Mouse (Mus musculus) forebrain, embryonic 12.5 days (tissue): ENCODE measurements around the gene Vsig2. TPM values are rescaled to one million over a fixed set of nuclear protein-coding genes. Genes with fewer than 3 reads are reported as not detected.

Experiments
- ATAC-seq: fragments of 200-750 bp; cut with Nextera tagmentation; 2 replicates; pipeline ENCODE4 v1.8.0; 2017; ENCODE audit warnings: moderate TSS enrichment; ENCODE audit not compliant: low FRiP score
- H3K27ac ChIP-seq: fragments of 300-500 bp; sonication (generic); 2 replicates; pipeline ENCODE4 v1.5.1; 2016; ENCODE audit warnings: mild to moderate bottlenecking
- H3K27me3 ChIP-seq: fragments of 300-500 bp; sonication (generic); 2 replicates; pipeline ENCODE4 v1.6.1; 2016; ENCODE audit warnings: mild to moderate bottlenecking
- H3K36me3 ChIP-seq: fragments of 300-500 bp; sonication (generic); replicated peaks from 2 replicates; pipeline ENCODE4 v1.6.1; 2016; ENCODE audit warnings: mild to moderate bottlenecking
- H3K4me1 ChIP-seq: fragments of 300-500 bp; sonication (generic); 2 replicates; pipeline ENCODE4 v1.6.1; 2016
- H3K4me2 ChIP-seq: fragments of 300-500 bp; sonication (generic); 2 replicates; pipeline ENCODE4 v1.6.1; 2016; ENCODE audit warnings: mild to moderate bottlenecking, moderate library complexity
- H3K4me3 ChIP-seq: fragments of 300-500 bp; sonication (generic); replicated peaks from 2 replicates; pipeline ENCODE4 v1.5.1; 2016; ENCODE audit warnings: mild to moderate bottlenecking
- H3K9ac ChIP-seq: fragments of 300-500 bp; sonication (generic); 2 replicates; pipeline ENCODE4 v1.6.1; 2016; ENCODE audit warnings: mild to moderate bottlenecking
- H3K9me3 ChIP-seq: fragments of 300-500 bp; sonication (generic); 2 replicates; pipeline ENCODE4 v1.6.1; 2016
- WGBS: fragments of 180-500 bp; shearing (Covaris S2); methylation state at CpG from one replicate; pipeline ENCODE4 v1.1.7; 2016; 5-methylcytosine and 5-hydroxymethylcytosine counted together
- polyA plus RNA-seq: library from polyadenylated mRNA; unstranded; fragments of >200 nt; fragmentation: Nextera tagmentation; extraction: Ambion mirVana; gene quantifications from 2 replicates; pipeline ENCODE4 v1.2.1, GENCODE M21; 2016

The Vsig2 gene
- polyA plus RNA-seq, 1 experiment from 2014 or later, result 0.82 TPM

- peak; percentile 65; the same call in 1 of the 2 replicates for ATAC-seq
- H3K4me1 ChIP-seq, result peaks cover 5% of the 10 kb centered on the region; the same call in 1 of the 2 replicates
- H3K36me3 ChIP-seq, result no peaks in the 10 kb centered on the region
- peak overlapping the region; percentile 56; the same call in 1 of the 2 replicates for H3K27ac ChIP-seq
- no peak overlapping the region; the same call in 1 of the 2 replicates for H3K9ac ChIP-seq
- WGBS, result 35% methylated on average over 14 of the region's 14 CpGs
- no peaks in the 10 kb centered on the region for H3K27me3 ChIP-seq
- H3K4me3 ChIP-seq, result no peak overlapping the region
- H3K4me2 ChIP-seq, result peak overlapping the region; percentile 24; the same call in 1 of the 2 replicates
- H3K9me3 ChIP-seq, result no peaks in the 10 kb centered on the region
Observed at GRCm38 (mm10) chr9:37576436-37576930, 37.4 kb downstream of the Vsig2 start.

- 85% methylated on average over 5 of the region's 5 CpGs for WGBS
- Histone ChIP-seq H3K4me2 (no peak overlapping the region), H3K36me3 (no peaks in the 10 kb centered on the region), H3K4me3 (no peak overlapping the region), H3K27me3 (no peaks in the 10 kb centered on the region), H3K27ac (no peak overlapping the region), H3K4me1 (no peaks in the 10 kb centered on the region), H3K9ac (no peak overlapping the region), H3K9me3 (no peaks in the 10 kb centered on the region)
- ATAC-seq, result no peak
Observed at GRCm38 (mm10) chr9:37583594-37583993, 44.5 kb downstream of the Vsig2 start.

- Histone ChIP-seq H3K9ac (no peak overlapping the region), H3K27me3 (no peaks in the 10 kb centered on the region), H3K4me2 (no peak overlapping the region), H3K36me3 (no peaks in the 10 kb centered on the region), H3K4me1 (no peaks in the 10 kb centered on the region), H3K9me3 (no peaks in the 10 kb centered on the region), H3K27ac (no peak overlapping the region), H3K4me3 (no peak overlapping the region)
- 78% methylated on average over 4 of the region's 4 CpGs for WGBS
- ATAC-seq, result no peak
Observed at GRCm38 (mm10) chr9:37586718-37587117, 47.7 kb downstream of the Vsig2 start.

- no peaks in the 10 kb centered on the region for H3K36me3 ChIP-seq
- H3K4me1 ChIP-seq, result no peaks in the 10 kb centered on the region
- H3K4me3 ChIP-seq, result no peak overlapping the region
- H3K27ac ChIP-seq, result no peak overlapping the region
- WGBS, result 87% methylated on average over 4 of the region's 4 CpGs
- no peak overlapping the region for H3K4me2 ChIP-seq
- no peak for ATAC-seq
- H3K9ac ChIP-seq, result no peak overlapping the region
- H3K9me3 ChIP-seq, result no peaks in the 10 kb centered on the region
- H3K27me3 ChIP-seq, result no peaks in the 10 kb centered on the region
Observed at GRCm38 (mm10) chr9:37590381-37590780, 51.3 kb downstream of the Vsig2 start.

- 64% methylated on average over 2 of the region's 2 CpGs for WGBS
- H3K9ac ChIP-seq, result no peak overlapping the region
- H3K36me3 ChIP-seq, result no peaks in the 10 kb centered on the region
- H3K27me3 ChIP-seq, result no peaks in the 10 kb centered on the region
- H3K27ac ChIP-seq, result no peak overlapping the region
- H3K4me3 ChIP-seq, result no peak overlapping the region
- no peak overlapping the region for H3K4me2 ChIP-seq
- H3K4me1 ChIP-seq, result no peaks in the 10 kb centered on the region
- no peaks in the 10 kb centered on the region for H3K9me3 ChIP-seq
- no peak for ATAC-seq
Observed at GRCm38 (mm10) chr9:37592025-37592424, 53.0 kb downstream of the Vsig2 start.

- Histone ChIP-seq H3K4me2 (no peak overlapping the region), H3K4me1 (no peaks in the 10 kb centered on the region), H3K9ac (no peak overlapping the region), H3K27ac (no peak overlapping the region), H3K9me3 (no peaks in the 10 kb centered on the region), H3K36me3 (no peaks in the 10 kb centered on the region), H3K4me3 (no peak overlapping the region), H3K27me3 (no peaks in the 10 kb centered on the region)
- WGBS, result 66% methylated on average over 6 of the region's 6 CpGs
- no peak for ATAC-seq
Observed at GRCm38 (mm10) chr9:37592633-37593032, 53.6 kb downstream of the Vsig2 start.

- whole genome bisulfite sequencing, result 89% methylated on average over 3 of the region's 3 CpGs
- Histone ChIP-seq H3K9me3 (no peaks in the 10 kb centered on the region), H3K4me1 (no peaks in the 10 kb centered on the region), H3K27ac (no peak overlapping the region), H3K27me3 (no peaks in the 10 kb centered on the region), H3K4me2 (no peak overlapping the region), H3K36me3 (no peaks in the 10 kb centered on the region), H3K4me3 (no peak overlapping the region), H3K9ac (no peak overlapping the region)
- ATAC-seq, result no peak
Observed at GRCm38 (mm10) chr9:37593690-37594089, 54.6 kb downstream of the Vsig2 start.

Other genes starting within 250 kb of the Vsig2 start
- 11.1 and 11.6 TPM in 2 replicates for gene Ccdc15, start 190.8 kb upstream of the Vsig2 start, polyA plus RNA-seq
- 0.08 and 0.18 TPM in 2 replicates for gene Hepacam, start 171.9 kb upstream of the Vsig2 start, polyA plus RNA-seq
- 4.8 and 5.4 TPM in 2 replicates for gene Robo4, start 137.4 kb upstream of the Vsig2 start, polyA plus RNA-seq
- gene Robo3, start 106.0 kb upstream of the Vsig2 start, polyA plus RNA-seq, result 22.7 and 24.1 TPM in 2 replicates
- 46.9 and 47.3 TPM in 2 replicates for gene Msantd2, start 49.9 kb upstream of the Vsig2 start, polyA plus RNA-seq
- gene Esam, start 11.2 kb upstream of the Vsig2 start, polyA plus RNA-seq, result 23.2 and 24.3 TPM in 2 replicates
- gene Nrgn, start 13.6 kb downstream of the Vsig2 start, polyA plus RNA-seq, result 3.8 and 4.2 TPM in 2 replicates
- gene Siae, start 16.4 kb downstream of the Vsig2 start, polyA plus RNA-seq, result 7.3 and 7.4 TPM in 2 replicates
- 18.9 and 21.2 TPM in 2 replicates for gene Spa17, start 74.5 kb downstream of the Vsig2 start, polyA plus RNA-seq
- gene Tbrg1, start 118.1 kb downstream of the Vsig2 start, polyA plus RNA-seq, result 109 and 114 TPM in 2 replicates
- gene Panx3, start 130.0 kb downstream of the Vsig2 start, polyA plus RNA-seq, result 0.19 TPM in 2 replicates
- not detected in 2 replicates for gene Olfr160, start 177.0 kb downstream of the Vsig2 start, polyA plus RNA-seq
- not detected in 2 replicates for gene Olfr874, start 205.9 kb downstream of the Vsig2 start, polyA plus RNA-seq
- not detected in 2 replicates for gene Olfr875, start 232.6 kb downstream of the Vsig2 start, polyA plus RNA-seq